Mouse (Mus musculus): ENCODE results near the gene Gm20737. TPM values are rescaled to one million over a fixed set of nuclear protein-coding genes. Genes with fewer than 3 reads are reported as not detected.

Gm20737 gene
- polyA plus RNA-seq (2017; shearing (Covaris generic)) = not detected

DNA sequence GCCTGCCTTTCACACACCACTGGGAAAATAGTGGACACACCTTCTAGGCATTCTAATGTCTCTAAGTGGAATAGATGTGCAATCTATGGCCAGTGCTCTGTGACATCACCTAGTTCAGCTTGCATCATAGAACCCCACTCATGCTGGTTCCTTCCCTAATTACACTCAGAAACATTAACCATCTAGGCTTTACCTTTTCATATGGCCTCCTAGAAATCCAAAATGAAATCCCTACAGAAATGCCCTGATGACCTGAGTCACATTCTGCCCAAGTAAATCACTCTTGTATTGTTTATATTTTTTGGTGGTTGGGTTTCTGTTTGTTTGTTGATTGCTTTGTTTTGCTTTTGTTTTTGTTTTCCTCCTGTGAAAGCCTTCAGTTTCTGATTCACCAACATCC lies at the start of gene Gm20737:
TSS of gene Gm20737 (minus strand) at position 101 of the 400 bp plus-strand sequence.

DNA sequence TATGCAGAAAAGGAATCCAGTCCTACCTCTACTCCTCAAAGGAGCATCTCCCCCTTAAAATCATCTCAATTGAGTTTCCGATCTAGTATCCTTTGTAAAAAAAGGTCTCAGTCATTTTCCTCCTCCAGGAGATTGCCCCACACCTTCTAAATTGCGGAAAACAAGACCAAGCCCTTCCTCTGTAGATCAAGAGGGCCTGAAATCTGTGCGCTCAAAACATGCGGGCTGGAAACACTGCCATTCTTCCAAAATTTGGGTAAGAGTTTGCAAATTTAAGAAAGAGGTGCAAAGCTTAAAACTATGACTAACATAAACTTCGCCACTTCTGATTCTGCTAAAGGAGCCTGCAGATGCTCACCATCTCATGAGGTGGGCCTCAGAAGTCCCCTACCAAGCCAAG lies 17.3 kb upstream of the Gm20737 start, which contains the start of gene Gm21775:
TSS of gene Gm21775 (plus strand) at position 301 of the 400 bp plus-strand sequence.

Other genes with a start within 250 kb of the Gm20737 start
- gene Gm20834, start 211.5 kb downstream of the Gm20737 start, polyA plus RNA-seq (2017; shearing (Covaris generic)) = not detected
- not detected for gene Gm28510, start 123.3 kb downstream of the Gm20737 start, polyA plus RNA-seq (2017; shearing (Covaris generic))
- not detected for gene Gm21775, start 17.4 kb upstream of the Gm20737 start, polyA plus RNA-seq (2017; shearing (Covaris generic))
- not detected for gene Gm21900, start 80.3 kb upstream of the Gm20737 start, polyA plus RNA-seq (2017; shearing (Covaris generic))
- gene Gm20777, start 216.4 kb upstream of the Gm20737 start, polyA plus RNA-seq (2017; shearing (Covaris generic)) = not detected